Mouse (Mus musculus): Measurements from ENCODE around the gene Ston1.

DNA sequence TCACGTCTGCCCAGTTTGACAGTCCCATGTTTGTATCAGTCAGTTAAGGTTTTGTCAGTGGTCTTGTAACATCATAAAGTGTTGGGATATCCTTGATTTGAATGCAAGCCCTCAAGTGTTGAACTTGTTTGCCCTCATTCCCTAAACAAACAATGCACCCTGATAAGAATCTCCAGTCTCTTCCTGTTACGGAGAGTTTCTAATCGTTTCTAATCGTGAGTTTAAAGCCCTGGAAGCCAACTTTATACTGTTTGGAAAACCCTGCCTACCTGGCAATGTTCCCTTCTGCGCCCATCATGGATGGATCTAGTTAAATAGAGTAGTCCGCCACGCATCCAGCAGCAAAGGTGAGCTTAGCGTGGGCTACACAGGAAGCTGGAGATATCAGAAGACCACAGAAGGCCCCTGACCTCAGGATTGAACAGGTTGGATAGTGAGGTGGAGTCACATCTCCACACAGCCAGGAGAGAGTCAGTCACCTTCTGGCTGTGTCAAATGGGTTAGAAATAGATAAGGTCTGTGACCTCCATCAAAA lies 3.1 kb downstream of the Ston1 start:
- TF ChIP-seq CTCF (IDR thresholded peaks at IDR 0.05; ENCODE audit: extremely low read depth, insufficient read depth, insufficient read length, insufficient replicate concordance), result no peak
- TF ChIP-seq POLR2A (IDR thresholded peaks at IDR 0.05; ENCODE audit: low read depth, low read length), result no peak

Data from spleen, adult 2 months (tissue).